Mouse (Mus musculus) regulatory T cell (primary cell): Measurements from ENCODE around the gene 2200002D01Rik.
"Not testable (repeated sequence)": the region's sequence is repeated elsewhere in the genome, so short reads cannot be mapped to it uniquely, and the experiment has no call there.

Experiments
- in situ Hi-C: fragments of 300-600 bp; cut with MboI, MseI; formaldehyde crosslinking; loops from one replicate; pipeline ENCODE4 v1.15.1; 2025; ENCODE audit warnings: high pct_unique_total_duplicates

Gene 2200002D01Rik

GRCm38 (mm10) chr7:29238019-29238967, 10.0 kb downstream of the 2200002D01Rik start, which contains the start of gene Yif1b:
Gene Yif1b, plus strand, starts transcription at chr7:29238329.
- in situ Hi-C loops = no loop called here

DNA sequence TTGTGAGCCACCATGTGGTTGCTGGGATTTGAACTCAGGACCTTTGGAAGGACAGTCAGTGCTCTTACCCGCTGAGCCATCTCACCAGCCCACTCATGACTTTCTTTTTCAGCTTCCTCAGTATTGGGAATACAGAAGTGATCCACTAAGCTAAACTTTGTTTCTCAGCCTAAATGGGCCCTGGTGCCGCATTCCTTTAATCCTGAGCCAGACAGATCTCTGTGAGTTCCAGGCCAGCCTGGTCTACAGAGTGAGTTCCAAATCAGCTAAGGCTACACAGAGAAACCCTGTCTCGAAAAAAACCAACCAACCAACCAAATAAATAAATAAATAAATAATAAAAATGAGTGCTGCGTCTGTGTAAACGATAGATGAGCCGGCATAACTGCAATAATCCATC, 10.7 kb downstream of the 2200002D01Rik start:
- in situ Hi-C loops = not testable (repeated sequence)

- in situ Hi-C loops = no loop called here
Measured at GRCm38 (mm10) chr7:29236593-29236992, 11.7 kb downstream of the 2200002D01Rik start.

GRCm38 (mm10) chr7:29234661-29235060, 13.6 kb downstream of the 2200002D01Rik start:
- in situ Hi-C loops = no loop called here

GRCm38 (mm10) chr7:29233745-29234144, 14.5 kb downstream of the 2200002D01Rik start:
- in situ Hi-C loops = no loop called here

GRCm38 (mm10) chr7:29232247-29233013, 15.8 kb downstream of the 2200002D01Rik start, which contains the start of gene Kcnk6:
Gene Kcnk6, minus strand, starts transcription at chr7:29232515.
- in situ Hi-C loops = no loop called here

DNA sequence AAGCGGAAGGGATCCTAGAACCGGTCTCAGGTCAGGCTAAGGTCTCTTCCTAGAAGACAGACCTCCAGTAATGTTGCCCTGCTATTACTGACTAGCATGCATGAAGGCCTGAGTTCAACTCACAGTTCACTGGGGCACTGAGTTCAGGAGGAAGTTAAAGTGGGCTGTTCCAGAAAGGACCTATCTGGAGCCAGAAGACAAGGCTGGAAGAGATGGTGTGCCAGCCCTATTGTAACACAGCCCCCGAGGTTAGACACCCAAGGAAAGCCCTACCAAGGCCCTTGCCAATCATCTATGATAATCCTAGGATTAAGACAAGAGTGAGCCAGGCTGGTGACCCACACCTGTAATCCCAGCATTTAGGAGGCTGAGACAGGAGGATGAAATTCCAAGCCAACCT, 16.7 kb downstream of the 2200002D01Rik start:
- in situ Hi-C loops = no loop called here

DNA sequence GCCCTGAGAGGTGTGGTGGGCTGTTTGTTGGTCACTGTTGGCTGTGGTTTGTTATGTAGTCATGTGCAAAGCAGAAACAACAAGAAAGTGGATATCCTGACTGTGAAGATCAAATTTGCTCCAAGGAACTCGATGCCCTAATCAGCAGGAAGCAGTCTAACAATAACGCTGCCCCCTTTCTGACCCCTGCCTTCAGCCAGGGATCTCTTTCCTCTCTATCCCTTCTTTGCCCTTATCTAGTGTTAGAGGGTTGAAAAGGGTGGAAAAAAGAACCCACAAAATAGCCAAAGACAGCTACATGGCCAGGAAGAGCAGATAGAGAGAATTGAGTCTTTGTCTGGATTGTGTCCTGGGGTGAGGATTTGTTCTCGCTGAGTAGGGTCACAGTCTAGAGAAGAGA, 17.7 kb downstream of the 2200002D01Rik start:
- in situ Hi-C loops = no loop called here

DNA sequence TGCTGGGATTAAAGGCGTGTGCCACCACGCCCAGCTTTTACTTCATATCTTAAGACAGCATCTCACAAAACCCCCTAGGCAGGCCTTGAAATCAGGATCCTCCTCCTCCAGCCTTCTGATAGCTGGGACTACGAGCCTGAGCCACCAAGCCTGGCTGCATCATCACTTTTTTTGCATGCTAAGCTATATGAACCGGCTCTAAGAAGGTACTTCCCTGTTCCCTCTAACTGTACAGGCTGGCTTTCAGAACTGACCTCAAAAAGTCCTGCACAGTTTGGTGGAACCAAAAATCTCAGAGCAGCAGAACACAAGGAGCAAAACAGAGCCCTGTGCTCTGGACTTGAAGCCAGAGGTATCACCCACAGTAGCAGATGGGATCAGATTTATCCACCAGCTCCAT, 20.1 kb downstream of the 2200002D01Rik start:
- in situ Hi-C loops = no loop called here

DNA sequence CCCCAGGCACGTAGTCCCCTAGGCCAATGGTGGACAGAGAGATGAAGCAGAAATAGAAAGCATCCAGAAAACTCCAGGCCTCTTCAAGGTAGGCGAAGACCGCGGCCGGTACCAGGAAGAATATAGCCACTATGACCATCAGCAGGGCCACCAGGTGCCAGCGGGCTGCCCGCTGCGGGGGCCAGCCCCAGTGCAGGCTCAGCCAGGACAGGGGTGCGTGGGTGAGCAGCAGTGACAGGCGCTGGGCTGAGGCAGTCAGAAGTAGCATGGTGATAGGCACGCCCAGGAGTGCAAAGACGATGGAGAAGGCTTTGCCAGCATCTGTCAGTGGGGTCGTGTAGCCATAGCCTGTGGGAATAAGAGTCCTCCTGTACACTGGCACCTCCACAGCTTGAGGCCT, 22.7 kb downstream of the 2200002D01Rik start:
- in situ Hi-C loops = no loop called here

GRCm38 (mm10) chr7:29224756-29225394, 23.4 kb downstream of the 2200002D01Rik start:
- in situ Hi-C loops = no loop called here

GRCm38 (mm10) chr7:29214846-29215245, 33.4 kb downstream of the 2200002D01Rik start:
- in situ Hi-C loops = loop anchor here (10.0 kb wide), 1 partner anchor 1880 kb away; the partner anchor contains the start of gene Ltbp4

DNA sequence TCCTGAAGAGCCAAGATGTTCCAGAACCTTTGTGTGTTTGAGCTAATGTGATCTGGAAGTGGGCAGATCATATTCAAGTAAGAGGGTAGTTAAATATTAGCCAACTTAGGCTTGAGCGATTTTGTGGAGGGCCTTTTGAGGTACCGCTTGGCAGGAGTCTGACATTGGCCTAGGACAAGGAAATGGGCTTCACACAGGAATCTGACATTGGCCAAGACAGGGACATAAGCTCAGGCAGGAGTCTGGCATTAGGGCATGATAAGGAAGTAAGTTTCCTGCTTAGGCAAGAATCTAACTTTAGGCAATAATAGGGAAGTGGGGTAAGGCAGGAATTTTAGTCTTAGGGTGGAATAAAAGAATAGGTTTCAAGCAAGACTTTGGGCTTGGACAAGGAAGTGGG, 34.0 kb downstream of the 2200002D01Rik start:
- in situ Hi-C loops = loop anchor here (10.0 kb wide), 1 partner anchor 1879 kb away; the partner anchor contains the start of gene Ltbp4

- in situ Hi-C loops = loop anchor here (10.0 kb wide), 1 partner anchor 1879 kb away; the partner anchor contains the start of gene Ltbp4
Measured at GRCm38 (mm10) chr7:29213675-29214082, 34.6 kb downstream of the 2200002D01Rik start, which contains the start of gene Catsperg1. Gene Catsperg1, minus strand, starts transcription at chr7:29214035.

DNA sequence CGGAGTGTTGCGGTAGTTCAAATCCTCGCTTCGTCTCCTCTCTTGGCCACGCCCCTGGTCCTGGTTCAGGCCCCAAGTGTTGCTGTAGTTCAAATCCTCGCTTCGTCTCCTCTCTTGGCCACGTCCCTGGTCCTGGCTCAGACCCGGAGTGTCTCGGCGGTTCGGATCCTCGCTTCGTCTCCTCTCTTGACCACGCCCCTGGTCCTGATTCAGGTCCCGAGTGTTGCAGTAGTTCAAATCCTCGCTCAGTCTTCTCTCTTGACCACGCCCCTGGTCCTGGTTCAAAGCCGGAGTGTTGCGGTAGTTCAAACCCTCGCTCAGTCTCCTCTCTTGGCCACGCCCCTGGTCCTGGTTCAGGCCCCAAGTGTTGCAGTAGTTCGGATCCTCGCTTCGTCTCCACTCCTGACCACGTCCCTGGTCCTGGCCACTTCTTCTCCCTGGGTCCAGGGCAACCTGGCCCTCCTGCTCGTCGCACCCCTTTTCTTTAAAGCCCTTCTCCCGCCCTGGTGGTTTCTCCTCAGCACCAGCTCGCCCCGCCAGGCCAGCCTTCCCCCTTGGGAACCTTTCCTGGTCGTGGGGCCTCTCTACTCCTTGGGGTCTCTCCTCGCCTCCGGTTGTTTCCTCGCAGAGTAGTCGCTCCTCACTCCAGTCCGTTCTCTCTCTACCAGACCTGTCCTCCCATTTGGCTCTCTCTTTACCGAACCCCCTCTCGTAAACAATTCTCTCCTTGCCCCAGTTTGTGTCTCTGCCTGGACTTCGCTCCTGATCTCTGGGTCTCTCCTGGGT, 35.3 kb downstream of the 2200002D01Rik start:
- in situ Hi-C loops = loop anchor here (10.0 kb wide), 1 partner anchor 1878 kb away; the partner anchor contains the start of gene Ltbp4

GRCm38 (mm10) chr7:29212199-29212765, 36.0 kb downstream of the 2200002D01Rik start:
- in situ Hi-C loops = loop anchor here (10.0 kb wide), 1 partner anchor 1877 kb away; the partner anchor contains the start of gene Ltbp4

- in situ Hi-C loops = loop anchor here (10.0 kb wide), 1 partner anchor 1877 kb away; the partner anchor contains the start of gene Ltbp4
Measured at GRCm38 (mm10) chr7:29211415-29212198, 36.7 kb downstream of the 2200002D01Rik start.

DNA sequence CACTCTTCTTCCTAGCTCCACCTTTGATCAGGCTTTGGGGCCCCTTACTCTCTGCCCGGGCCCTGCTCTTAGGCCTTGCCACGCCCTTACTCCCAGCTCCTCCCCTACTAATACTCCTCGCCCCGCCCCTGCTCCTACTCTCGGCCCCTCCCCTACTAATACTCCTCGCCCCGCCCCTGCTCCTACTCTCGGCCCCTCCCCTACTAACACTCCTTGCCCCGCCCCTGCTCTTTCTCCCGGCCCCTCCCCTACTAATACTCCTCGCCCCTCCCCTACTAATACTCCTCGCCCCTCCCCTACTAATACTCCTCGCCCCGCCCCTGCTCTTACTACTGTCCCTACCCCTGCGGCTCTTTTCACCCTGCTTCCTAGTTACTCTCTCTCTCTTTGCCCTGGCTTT, 37.3 kb downstream of the 2200002D01Rik start:
- in situ Hi-C loops = loop anchor here (10.0 kb wide), 1 partner anchor 1876 kb away; the partner anchor contains the start of gene Ltbp4

DNA sequence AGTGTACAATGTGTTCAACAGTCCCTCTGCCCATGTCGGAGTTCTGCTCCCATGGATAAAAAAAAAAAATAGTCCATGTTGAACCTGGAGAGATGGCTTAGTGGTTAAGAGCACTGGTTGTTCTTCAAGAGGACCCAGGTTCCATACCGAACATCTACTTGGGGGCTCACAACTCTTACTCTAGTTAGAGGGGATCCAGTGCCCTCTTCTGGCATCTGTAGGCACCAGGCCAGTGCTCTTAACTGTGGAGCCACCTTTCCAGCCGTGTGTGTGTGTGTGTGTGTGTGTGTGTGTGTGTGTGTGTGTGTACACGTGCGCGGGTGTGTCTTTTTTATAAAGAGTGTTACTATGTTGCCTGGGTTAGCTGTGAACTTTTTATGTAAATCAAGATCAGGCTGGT, 45.7 kb downstream of the 2200002D01Rik start:
- in situ Hi-C loops = no loop called here
